Mouse (Mus musculus) megakaryocyte, embryonic 14.5 days (primary cell): Measurements from ENCODE around the gene Dck.

Source experiments
- FLI1 ChIP-seq: IDR thresholded peaks from 2 replicates; pipeline ENCODE4 v1.6.1; 2012; ENCODE audit warnings: low read length, inconsistent platforms, mixed read lengths
- GATA1 ChIP-seq: IDR thresholded peaks from 3 replicates; pipeline ENCODE4 v1.6.1; 2012; ENCODE audit warnings: mixed read lengths, low read length, inconsistent platforms, borderline replicate concordance

DNA sequence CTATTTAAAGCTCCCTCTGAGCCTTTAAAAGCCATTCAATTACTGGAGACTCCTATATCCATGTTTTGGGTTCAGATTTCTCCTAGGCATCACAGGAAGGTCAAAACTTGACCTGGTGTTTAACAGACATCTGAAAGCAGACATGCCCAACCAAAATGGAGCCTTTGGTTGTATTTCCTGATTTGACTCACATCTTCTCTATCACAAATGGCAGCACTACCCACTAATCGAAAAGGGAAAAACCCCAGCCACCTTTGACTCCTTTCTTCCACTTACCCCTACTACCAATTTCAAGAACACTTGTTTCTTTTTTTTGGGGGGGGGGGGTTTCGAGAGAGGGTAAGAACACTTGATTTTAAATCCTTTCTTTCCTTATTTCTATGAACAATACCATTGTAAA is 47.8 kb upstream of the Dck start:
- no peak for TF ChIP-seq GATA1
- TF ChIP-seq FLI1: no peak
